Mouse (Mus musculus): ENCODE data around the gene RPS10-NUDT3.

GRCm38 (mm10) chr17:27613016-27613415 lies 22.0 kb downstream of the RPS10-NUDT3 start:
- TF ChIP-seq CTCF (IDR thresholded peaks at IDR 0.05; ENCODE audit: low read depth, low read length) (no peak), POLR2A (IDR thresholded peaks at IDR 0.05; ENCODE audit: extremely low read depth, insufficient read depth, low read length) (no peak)
